Mouse (Mus musculus): ENCODE measurements around the gene Astn2. TPM values are rescaled to one million over a fixed set of nuclear protein-coding genes. Genes with fewer than 3 reads are reported as not detected.

Astn2 gene
- total and polyA plus RNA-seq, 3 experiments = not detected

DNA sequence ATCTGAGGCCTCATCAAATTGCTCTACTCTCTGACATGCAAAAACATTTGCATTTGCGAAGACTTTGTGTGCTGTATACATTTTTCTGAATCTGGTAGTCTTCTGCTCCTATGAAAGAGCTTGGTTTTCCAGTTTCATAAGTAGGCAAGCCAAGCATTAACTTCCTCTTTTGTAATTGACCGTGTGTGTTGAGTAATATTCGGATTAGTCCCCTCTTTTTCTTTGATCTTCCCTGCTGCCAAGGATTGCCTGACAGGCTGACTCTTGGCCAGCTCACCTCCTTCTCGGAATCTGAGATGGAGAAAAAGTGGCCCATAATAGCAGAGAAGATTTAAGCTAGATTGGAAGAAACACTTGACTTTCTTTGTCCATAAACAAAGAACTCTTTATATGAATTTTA lies 838.9 kb downstream of the Astn2 start:
- no peak for TF ChIP-seq MXI1 (IDR thresholded peaks at IDR 0.05; ENCODE audit: low read depth, low read length)
- no peak for TF ChIP-seq NELFE (IDR thresholded peaks at IDR 0.05; ENCODE audit: low read depth, low read length)
- no peak for TF ChIP-seq TCF12 (IDR thresholded peaks at IDR 0.05; ENCODE audit: low read depth, low read length)
- no peak for TF ChIP-seq MAX (IDR thresholded peaks at IDR 0.05; ENCODE audit: low read length)
- no peak for TF ChIP-seq RAD21 (IDR thresholded peaks at IDR 0.05; ENCODE audit: low read depth, low read length)
- TF ChIP-seq JUND (IDR thresholded peaks at IDR 0.05; ENCODE audit: low read depth, low read length) = no peak
- no peak for TF ChIP-seq ZNF384 (IDR thresholded peaks at IDR 0.05; ENCODE audit: low read depth, low read length)

DNA sequence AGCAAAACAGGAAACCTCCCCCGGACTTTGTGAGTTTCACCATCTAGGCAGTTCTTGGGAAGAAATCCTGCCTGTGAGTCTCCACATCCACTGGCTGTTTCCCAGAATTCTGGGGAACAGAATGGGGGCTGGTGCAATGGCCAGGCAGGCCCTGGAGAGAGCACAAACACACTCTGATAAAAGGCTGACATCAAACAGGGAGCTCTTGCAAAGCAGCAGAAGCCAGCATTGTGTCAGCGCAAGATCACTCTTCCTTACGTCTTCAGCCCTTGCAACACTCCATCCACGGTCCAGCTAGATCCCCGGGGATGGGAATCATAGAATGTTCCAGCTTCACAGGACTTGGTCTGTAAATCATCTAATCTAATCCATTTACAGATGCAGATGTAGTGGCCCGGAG lies 855.9 kb downstream of the Astn2 start:
- Histone ChIP-seq H3K79me2 (ENCODE audit: control insufficient read depth, insufficient read depth, low read length, poor library complexity) (no peaks in the 10 kb centered on the region), H3K27ac (ENCODE audit: control insufficient read depth, low read depth, low read length) (no peak overlapping the region), H3K4me3 (ENCODE audit: control insufficient read depth in 1 of 2, insufficient read depth in 1 of 2, low read depth in 2 of 2, low read length in 2 of 2) (no peak overlapping the region), H3K4me1 (ENCODE audit: control insufficient read depth in 1 of 2, insufficient read depth in 2 of 2, low read length in 2 of 2) (no peaks in the 10 kb centered on the region), H3K36me3 (ENCODE audit: control insufficient read depth in 1 of 2, insufficient read depth in 2 of 2, low read length in 2 of 2) (no peaks in the 10 kb centered on the region), H3K9ac (ENCODE audit: control insufficient read depth, low read depth, low read length, poor library complexity, severe bottlenecking) (no peak overlapping the region), H3K27me3 (ENCODE audit: control insufficient read depth in 1 of 2, insufficient read depth in 2 of 2, low read length in 2 of 2) (no peaks in the 10 kb centered on the region), H3K9me3 (replicated peaks; ENCODE audit: insufficient read depth, low read length) (no peaks in the 10 kb centered on the region)
- TF ChIP-seq EP300 (IDR thresholded peaks at IDR 0.05; ENCODE audit: low read depth in 1 of 2, low read length in 2 of 2) (no peak), SMC3 (IDR thresholded peaks at IDR 0.05; ENCODE audit: low read depth, low read length) (no peak), GABPA (IDR thresholded peaks at IDR 0.05; ENCODE audit: low read depth, low read length) (no peak), MYC (IDR thresholded peaks at IDR 0.05; ENCODE audit: low read depth, low read length) (no peak)
- no peak for DNase-seq (ENCODE audit: low read depth, low spot score)

More for the DNA sequence above, 838.9 kb downstream of the Astn2 start:
- no peak overlapping the region for H3K9ac ChIP-seq (ENCODE audit: control insufficient read depth, low read depth, low read length, poor library complexity, severe bottlenecking)
- H3K36me3 ChIP-seq (ENCODE audit: control insufficient read depth in 1 of 2, insufficient read depth in 2 of 2, low read length in 2 of 2) = no peaks in the 10 kb centered on the region
- H3K4me3 ChIP-seq (ENCODE audit: control insufficient read depth in 1 of 2, insufficient read depth in 1 of 2, low read depth in 2 of 2, low read length in 2 of 2) = no peak overlapping the region
- H3K9me3 ChIP-seq (replicated peaks; ENCODE audit: insufficient read depth, low read length) = no peaks in the 10 kb centered on the region
- no peaks in the 10 kb centered on the region for H3K27me3 ChIP-seq (ENCODE audit: control insufficient read depth in 1 of 2, insufficient read depth in 2 of 2, low read length in 2 of 2)
- no peaks in the 10 kb centered on the region for H3K79me2 ChIP-seq (ENCODE audit: control insufficient read depth, insufficient read depth, low read length, poor library complexity)
- no peak overlapping the region for H3K27ac ChIP-seq (ENCODE audit: control insufficient read depth, low read depth, low read length)
- no peaks in the 10 kb centered on the region for H3K4me1 ChIP-seq (ENCODE audit: control insufficient read depth in 1 of 2, insufficient read depth in 2 of 2, low read length in 2 of 2)
- no peak for DNase-seq (ENCODE audit: low read depth, low spot score)

DNA sequence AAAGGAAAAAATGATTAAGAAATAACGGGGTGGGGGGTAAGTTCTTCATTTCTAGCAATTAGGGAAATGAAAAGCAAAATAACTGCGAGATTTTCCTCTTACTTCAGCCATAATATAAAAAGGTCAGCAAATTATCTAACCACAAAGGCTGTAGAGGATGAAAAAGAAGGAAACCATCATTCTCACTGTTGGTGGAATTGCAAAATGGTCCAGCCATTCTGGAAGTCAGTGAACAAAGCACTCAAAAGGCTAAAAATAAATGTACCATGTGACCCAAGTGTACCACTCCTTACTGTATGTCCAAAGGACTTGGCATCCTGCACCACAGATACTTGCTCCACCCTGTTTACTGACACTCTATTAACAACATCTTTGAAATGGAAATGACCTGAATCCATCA lies 858.8 kb downstream of the Astn2 start:
- no peaks in the 10 kb centered on the region for H3K4me1 ChIP-seq (ENCODE audit: control insufficient read depth in 1 of 2, insufficient read depth in 2 of 2, low read length in 2 of 2)
- H3K9me3 ChIP-seq (replicated peaks; ENCODE audit: insufficient read depth, low read length) = no peaks in the 10 kb centered on the region
- no peaks in the 10 kb centered on the region for H3K79me2 ChIP-seq (ENCODE audit: control insufficient read depth, insufficient read depth, low read length, poor library complexity)
- H3K36me3 ChIP-seq (ENCODE audit: control insufficient read depth in 1 of 2, insufficient read depth in 2 of 2, low read length in 2 of 2) = no peaks in the 10 kb centered on the region
- no peak overlapping the region for H3K27ac ChIP-seq (ENCODE audit: control insufficient read depth, low read depth, low read length)
- TF ChIP-seq BHLHE40 (IDR thresholded peaks at IDR 0.05; ENCODE audit: borderline replicate concordance, low read depth, low read length) = no peak
- TF ChIP-seq POLR2AphosphoS5 (IDR thresholded peaks at IDR 0.05; ENCODE audit: borderline replicate concordance, low read depth, low read length) = no peak
- TF ChIP-seq MAZ (IDR thresholded peaks at IDR 0.05; ENCODE audit: low read depth, low read length) = no peak
- no peak for TF ChIP-seq KAT2A (conservative IDR thresholded peaks at IDR 0.05; ENCODE audit: low read depth, low read length)
- no peak for TF ChIP-seq MYC (IDR thresholded peaks at IDR 0.05; ENCODE audit: low read depth, low read length)
- TF ChIP-seq EP300 (IDR thresholded peaks at IDR 0.05; ENCODE audit: low read depth in 1 of 2, low read length in 2 of 2) = no peak
- H3K9ac ChIP-seq (ENCODE audit: control insufficient read depth, low read depth, low read length, poor library complexity, severe bottlenecking) = no peak overlapping the region
- no peak overlapping the region for H3K4me3 ChIP-seq (ENCODE audit: control insufficient read depth in 1 of 2, insufficient read depth in 1 of 2, low read depth in 2 of 2, low read length in 2 of 2)
- H3K27me3 ChIP-seq (ENCODE audit: control insufficient read depth in 1 of 2, insufficient read depth in 2 of 2, low read length in 2 of 2) = no peaks in the 10 kb centered on the region
- no peak for DNase-seq (ENCODE audit: low read depth, low spot score)

All from MEL (cell line).